Mouse (Mus musculus): ENCODE results near the gene Ovol1. TPM values are rescaled to one million over a fixed set of nuclear protein-coding genes. Genes with fewer than 3 reads are reported as not detected.

The Ovol1 gene
- 0.08 and 0.28 TPM in 2 replicates for polyA plus RNA-seq (2012; rRNA removed)

DNA sequence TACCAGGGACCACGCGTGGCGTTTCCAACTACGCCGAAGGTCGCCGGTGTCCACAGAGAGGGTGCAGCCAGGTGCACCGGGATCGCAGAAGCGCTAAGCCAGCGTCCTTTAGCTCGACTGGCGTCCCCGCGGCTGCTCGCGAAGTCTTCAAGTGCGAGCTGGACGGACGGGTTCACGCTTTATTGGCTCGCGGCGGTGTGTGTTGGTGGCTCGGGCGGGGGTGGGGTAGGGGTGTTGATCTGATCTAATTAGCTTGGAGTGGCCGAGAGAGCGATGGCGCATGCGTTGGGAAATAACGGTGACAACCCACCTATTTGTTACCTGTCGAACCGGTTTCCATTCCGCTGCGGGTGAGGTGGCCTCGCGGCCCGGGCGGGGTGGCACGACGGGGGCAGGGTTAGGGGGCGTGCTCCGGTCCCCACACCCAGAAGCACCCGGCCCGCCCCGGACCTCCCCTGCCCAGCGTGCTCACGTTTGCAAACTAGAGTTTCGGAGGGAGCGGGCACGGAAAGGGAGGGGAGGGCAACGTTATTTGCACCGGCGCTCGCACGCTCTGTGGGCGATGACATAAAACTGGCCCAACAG lies at the start of gene Ovol1:
Gene Ovol1, minus strand, starts transcription at position 190 of the 585 bp plus-strand sequence.

DNA sequence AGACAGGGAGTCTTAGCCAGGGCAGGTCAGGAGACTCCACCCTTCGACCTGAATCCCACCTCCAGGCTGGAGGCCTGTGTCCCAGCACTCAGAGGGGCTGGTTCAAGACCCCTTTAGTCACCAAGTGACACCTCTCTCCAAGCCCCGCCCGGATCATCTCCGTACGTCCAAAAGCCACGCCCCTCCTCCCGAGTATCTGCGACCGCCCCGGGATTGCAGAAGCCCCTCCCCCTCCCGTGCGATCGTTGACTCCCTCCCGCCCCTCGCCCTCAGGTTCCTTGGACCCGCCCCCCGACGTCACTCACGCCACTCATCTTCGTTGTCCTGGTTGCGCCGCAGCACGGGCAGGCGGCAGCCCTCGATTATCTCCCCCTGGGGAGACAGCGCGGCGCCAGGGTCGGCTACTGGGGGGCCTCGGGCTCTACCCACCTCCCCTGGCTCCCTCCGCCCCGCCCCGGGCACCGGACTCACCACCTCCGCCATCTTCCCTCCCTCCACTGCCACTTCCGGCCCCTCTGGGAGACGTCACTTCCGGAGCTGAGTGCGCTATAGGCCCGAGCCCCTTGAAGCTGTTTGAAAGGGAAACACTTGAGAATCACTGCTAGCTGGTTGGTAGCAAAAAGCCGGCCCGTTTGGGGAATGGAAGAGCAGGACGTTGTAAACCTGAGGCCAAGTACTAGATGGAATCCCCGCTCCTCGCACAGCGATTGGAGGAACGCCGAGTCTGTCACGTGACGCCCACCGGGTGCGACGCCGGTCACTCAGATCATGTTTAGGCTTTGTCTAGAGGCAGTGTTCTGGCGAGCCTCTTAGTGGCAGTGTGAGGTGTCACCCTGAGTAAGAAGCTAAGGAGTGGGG lies 49.3 kb upstream of the Ovol1 start, which contains the start of gene Kat5:
Gene Kat5, minus strand, starts transcription at position 691 of the 858 bp plus-strand sequence.

DNA sequence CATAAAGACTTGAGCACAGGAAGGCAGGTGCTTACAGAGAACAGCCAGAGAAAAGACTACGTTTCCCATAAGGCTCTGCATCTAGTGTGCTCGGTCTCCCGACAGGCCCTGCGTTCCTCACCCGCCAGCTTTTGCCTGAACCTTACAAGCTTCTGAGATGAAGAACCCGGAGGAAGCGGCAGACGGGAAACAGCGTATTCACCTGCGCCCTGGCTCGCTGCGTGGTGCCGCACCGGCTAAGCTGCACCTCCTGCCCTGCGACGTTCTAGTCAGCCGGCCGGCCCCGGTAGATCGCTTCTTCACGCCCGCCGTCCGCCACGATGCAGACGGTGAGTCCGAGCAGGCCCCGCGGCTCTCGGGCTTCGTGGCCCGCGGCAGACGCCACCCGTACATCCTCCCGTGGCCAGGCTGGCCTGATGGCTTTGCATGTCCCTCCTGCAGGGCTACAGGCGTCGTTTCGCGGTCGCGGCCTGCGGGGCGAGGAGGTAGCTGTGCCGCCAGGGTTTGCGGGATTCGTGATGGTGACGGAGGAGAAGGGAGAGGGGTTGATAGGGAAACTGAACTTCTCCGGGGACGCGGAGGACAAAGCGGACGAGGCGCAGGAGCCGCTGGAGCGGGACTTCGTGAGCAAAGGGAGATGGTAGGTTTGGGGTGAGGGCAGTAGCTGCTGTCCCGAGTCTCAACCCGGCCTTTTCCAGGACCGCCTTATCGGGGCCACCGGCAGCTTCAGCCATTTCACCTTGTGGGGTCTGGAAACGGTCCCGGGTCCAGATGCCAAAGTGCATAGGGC lies 41.5 kb upstream of the Ovol1 start, which contains the start of gene Rnaseh2c:
Gene Rnaseh2c, plus strand, starts transcription at position 122 of the 790 bp plus-strand sequence.

DNA sequence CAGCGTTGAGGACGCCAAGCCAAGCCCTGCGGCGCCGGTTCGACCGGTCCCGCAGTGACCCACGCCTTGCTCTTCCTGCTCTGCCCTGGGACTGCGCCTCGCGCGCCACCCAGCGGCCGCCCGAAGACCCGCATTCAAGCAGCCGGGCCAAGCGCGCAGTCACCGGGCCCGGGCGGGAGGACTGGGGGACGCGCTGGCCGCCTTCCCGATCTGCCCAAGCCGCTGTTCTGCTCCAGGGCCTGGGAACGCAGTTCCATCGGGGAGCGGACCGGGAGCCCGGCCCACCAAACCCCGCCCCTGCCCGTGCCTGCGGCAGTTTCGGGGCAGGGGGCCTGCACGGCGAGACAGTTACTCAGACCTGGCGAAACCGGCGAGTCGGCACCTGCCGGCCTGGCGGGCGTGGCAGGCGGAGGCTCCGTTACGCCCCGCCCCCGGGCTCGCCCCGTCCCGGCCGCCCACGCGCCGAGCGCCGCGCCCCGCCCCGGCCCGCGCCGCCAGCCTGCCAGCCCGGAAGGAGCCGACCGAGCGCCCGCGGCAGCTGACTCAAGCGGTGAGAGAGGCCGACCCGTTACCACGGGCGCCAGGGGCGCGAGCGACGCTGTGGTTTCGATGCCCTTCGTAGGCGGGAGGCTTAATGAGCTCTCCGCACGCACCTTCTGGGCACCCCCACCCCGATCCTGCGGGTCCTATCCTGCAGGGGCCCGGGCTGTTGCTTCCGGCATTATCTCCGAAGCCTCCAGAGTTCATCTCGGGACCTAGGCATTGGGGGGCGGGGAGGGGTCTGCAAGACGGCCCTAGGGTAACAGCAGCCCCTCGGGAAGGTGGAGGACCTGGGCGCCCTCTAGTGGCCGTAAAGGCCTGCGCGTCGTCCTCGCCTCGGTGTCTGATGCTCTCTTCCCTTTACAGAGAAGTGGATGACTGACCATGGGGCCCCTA lies 7.4 kb upstream of the Ovol1 start, which contains the start of gene Ap5b1:
Gene Ap5b1, plus strand, starts transcription at position 492 of the 936 bp plus-strand sequence.

DNA sequence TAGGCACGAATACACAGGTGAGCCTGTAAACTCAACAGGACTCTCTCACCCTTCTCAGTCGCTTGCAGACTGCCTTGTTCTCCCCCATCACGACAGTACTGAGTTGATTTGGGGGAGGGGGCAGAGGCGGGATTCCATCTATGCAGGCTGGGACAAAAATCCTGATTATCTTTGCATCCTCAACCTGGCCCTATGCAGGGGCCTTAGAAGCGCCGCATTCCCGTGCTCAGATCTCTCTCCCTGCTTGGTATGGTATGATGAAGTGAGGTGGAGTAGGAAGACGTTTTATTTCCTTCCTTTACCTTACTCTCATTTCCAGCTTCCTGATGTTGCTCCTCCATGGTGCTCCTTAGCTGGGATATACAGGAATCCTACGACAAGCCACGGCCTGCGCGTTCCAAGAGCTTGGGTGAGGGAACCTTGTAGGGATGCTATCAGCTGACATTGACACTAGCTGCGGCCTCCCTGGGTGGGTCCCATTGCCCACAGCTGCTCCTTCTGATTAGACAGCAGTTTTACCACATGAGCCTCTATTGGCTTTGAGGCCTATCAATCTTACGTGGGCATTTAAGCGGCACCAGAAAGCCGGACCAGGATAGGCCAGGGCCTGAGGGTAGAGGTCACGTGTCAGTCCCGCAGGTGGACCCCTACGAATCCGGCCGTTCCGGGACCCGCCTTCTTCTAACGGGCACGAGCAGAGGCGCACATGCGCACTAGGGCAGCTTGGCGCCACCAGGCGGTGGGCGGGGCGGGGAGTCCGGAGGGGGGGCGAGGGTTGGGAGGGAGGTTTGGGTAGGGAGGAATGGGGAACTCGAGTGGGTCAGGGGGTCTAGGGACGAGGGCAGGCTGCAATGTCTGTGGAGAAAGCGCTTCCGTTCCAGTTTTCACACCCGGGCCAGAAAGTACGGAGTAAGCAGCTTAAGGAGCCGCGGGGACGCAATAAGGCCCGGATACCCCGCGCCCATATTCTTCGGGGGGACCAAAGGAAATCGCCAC lies 50.1 kb downstream of the Ovol1 start, which contains the start of gene Snx32:
Gene Snx32, minus strand, starts transcription at position 508 of the 996 bp plus-strand sequence.

DNA sequence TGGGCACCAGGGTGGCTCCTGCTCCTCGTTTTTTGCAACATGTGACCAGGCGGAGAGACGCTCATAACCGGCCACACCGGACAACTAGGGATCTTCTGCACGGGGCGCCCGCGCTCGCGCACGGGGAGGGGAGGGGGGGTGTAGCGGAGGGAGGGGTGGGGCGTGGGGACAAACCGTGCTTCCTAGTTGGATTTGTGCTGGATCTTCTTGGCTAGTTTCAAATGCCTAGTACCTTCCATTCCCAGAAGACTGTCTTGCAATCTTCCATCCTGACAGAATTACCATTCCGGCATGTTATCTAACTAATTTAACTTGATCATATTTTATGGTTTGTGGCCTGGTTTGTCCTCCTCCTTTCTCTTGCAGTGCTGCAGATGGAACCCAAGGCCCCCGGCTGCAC lies 56.8 kb downstream of the Ovol1 start, which contains the start of gene 1700020D05Rik:
Gene 1700020D05Rik, minus strand, starts transcription at position 101 of the 400 bp plus-strand sequence.

Other genes with a start within 250 kb of the Ovol1 start
- gene Catsper1, start 224.9 kb downstream of the Ovol1 start, polyA plus RNA-seq (2012; rRNA removed): not detected in 2 replicates
- gene Cst6, start 211.1 kb downstream of the Ovol1 start, polyA plus RNA-seq (2012; rRNA removed): 4.0 and 5.6 TPM in 2 replicates
- gene Eif1ad, start 193.9 kb downstream of the Ovol1 start, polyA plus RNA-seq (2012; rRNA removed): 28.7 and 30.5 TPM in 2 replicates
- gene Banf1, start 193.5 kb downstream of the Ovol1 start, polyA plus RNA-seq (2012; rRNA removed): 233 and 237 TPM in 2 replicates
- 49.1 and 51.8 TPM in 2 replicates for gene Sart1, start 171.9 kb downstream of the Ovol1 start, polyA plus RNA-seq (2012; rRNA removed)
- gene Tsga10ip, start 158.1 kb downstream of the Ovol1 start, polyA plus RNA-seq (2012; rRNA removed): not detected in 2 replicates
- gene Drap1, start 135.7 kb downstream of the Ovol1 start, polyA plus RNA-seq (2012; rRNA removed): 280 and 282 TPM in 2 replicates
- 73.3 and 80.7 TPM in 2 replicates for gene AI837181, start 135.5 kb downstream of the Ovol1 start, polyA plus RNA-seq (2012; rRNA removed)
- gene Fosl1, start 113.1 kb downstream of the Ovol1 start, polyA plus RNA-seq (2012; rRNA removed): 0.04 and 0.43 TPM in 2 replicates
- 13.9 and 14.0 TPM in 2 replicates for gene Ccdc85b, start 102.8 kb downstream of the Ovol1 start, polyA plus RNA-seq (2012; rRNA removed)
- gene Fibp, start 100.0 kb downstream of the Ovol1 start, polyA plus RNA-seq (2012; rRNA removed): 180 and 186 TPM in 2 replicates
- 1.4 and 2.1 TPM in 2 replicates for gene Ctsw, start 92.1 kb downstream of the Ovol1 start, polyA plus RNA-seq (2012; rRNA removed)
- gene Efemp2, start 86.7 kb downstream of the Ovol1 start, polyA plus RNA-seq (2012; rRNA removed): 44.4 and 44.9 TPM in 2 replicates
- 58.1 and 60.9 TPM in 2 replicates for gene Mus81, start 72.2 kb downstream of the Ovol1 start, polyA plus RNA-seq (2012; rRNA removed)
- gene Cfl1, start 70.2 kb downstream of the Ovol1 start, polyA plus RNA-seq (2012; rRNA removed): 1,742 and 1,884 TPM in 2 replicates
- gene 1700020D05Rik, start 56.9 kb downstream of the Ovol1 start, polyA plus RNA-seq (2012; rRNA removed): 3.7 and 4.2 TPM in 2 replicates
- gene Snx32, start 50.1 kb downstream of the Ovol1 start, polyA plus RNA-seq (2012; rRNA removed): 123 and 125 TPM in 2 replicates
- 2.4 and 3.0 TPM in 2 replicates for gene Ap5b1, start 7.4 kb upstream of the Ovol1 start, polyA plus RNA-seq (2012; rRNA removed)
- 56.0 and 58.7 TPM in 2 replicates for gene Rnaseh2c, start 41.2 kb upstream of the Ovol1 start, polyA plus RNA-seq (2012; rRNA removed)
- gene Kat5, start 49.6 kb upstream of the Ovol1 start, polyA plus RNA-seq (2012; rRNA removed): 152 and 153 TPM in 2 replicates
- 31.6 and 36.0 TPM in 2 replicates for gene Rela, start 76.8 kb upstream of the Ovol1 start, polyA plus RNA-seq (2012; rRNA removed)
- 26.9 and 30.9 TPM in 2 replicates for gene Sipa1, start 103.1 kb upstream of the Ovol1 start, polyA plus RNA-seq (2012; rRNA removed)
- gene Map3k11, start 128.1 kb upstream of the Ovol1 start, polyA plus RNA-seq (2012; rRNA removed): 14.0 and 14.2 TPM in 2 replicates
- gene Pcnx3, start 128.3 kb upstream of the Ovol1 start, polyA plus RNA-seq (2012; rRNA removed): 65.0 and 76.6 TPM in 2 replicates
- 0.09 TPM in 1 of 2 replicates, not detected in the other for gene Kcnk7, start 143.7 kb upstream of the Ovol1 start, polyA plus RNA-seq (2012; rRNA removed)
- 34.9 and 37.4 TPM in 2 replicates for gene Ehbp1l1, start 165.7 kb upstream of the Ovol1 start, polyA plus RNA-seq (2012; rRNA removed)
- 177 and 188 TPM in 2 replicates for gene Fam89b, start 169.0 kb upstream of the Ovol1 start, polyA plus RNA-seq (2012; rRNA removed)
- 33.3 and 45.8 TPM in 2 replicates for gene Ltbp3, start 180.3 kb upstream of the Ovol1 start, polyA plus RNA-seq (2012; rRNA removed)
- 134 and 139 TPM in 2 replicates for gene Scyl1, start 210.8 kb upstream of the Ovol1 start, polyA plus RNA-seq (2012; rRNA removed)